Mouse (Mus musculus): Measurements from ENCODE around the gene Ggnbp2. TPM values are rescaled to one million over a fixed set of nuclear protein-coding genes. Genes with fewer than 3 reads are reported as not detected.

The Ggnbp2 gene
- 100 to 1,000 TPM; 169 to 189 TPM for total RNA-seq (2023)

GRCm38 (mm10) chr11:84870337-84871043 is at the start of gene Ggnbp2:
Gene Ggnbp2 (minus strand): TSS chr11:84870817.

GRCm38 (mm10) chr11:84916053-84916702 is 45.6 kb upstream of the Ggnbp2 start, which contains the start of gene Znhit3:
Gene Znhit3 (minus strand): TSS chr11:84916366.

GRCm38 (mm10) chr11:84879772-84880464 is 9.3 kb upstream of the Ggnbp2 start, which contains the start of the genes Myo19 and Pigw:
Gene Myo19 (plus strand): TSS chr11:84880148.
Gene Pigw (minus strand): TSS chr11:84880285.

GRCm38 (mm10) chr11:84828516-84829399 is 41.9 kb downstream of the Ggnbp2 start, which contains the start of gene Dhrs11:
Gene Dhrs11 (minus strand): TSS chr11:84828994.

GRCm38 (mm10) chr11:84818961-84819692 is 51.5 kb downstream of the Ggnbp2 start, which contains the start of gene Mrm1:
Gene Mrm1 (minus strand): TSS chr11:84819515.

Other genes starting within 250 kb of the Ggnbp2 start
- 10 to 100 TPM; 26.3 to 33.4 TPM for gene Mrm1, start 51.3 kb downstream of the Ggnbp2 start, total RNA-seq (2023)
- gene Dhrs11, start 41.8 kb downstream of the Ggnbp2 start, total RNA-seq (2023): 10 to 100 TPM; 13.9 to 15.4 TPM
- gene Myo19, start 9.3 kb upstream of the Ggnbp2 start, total RNA-seq (2023): 10 to 100 TPM; 11.5 to 15.4 TPM
- 10 to 100 TPM in 1 of 2 experiments, 1 to 10 TPM in 1; 8.5 to 13.7 TPM for gene Pigw, start 9.5 kb upstream of the Ggnbp2 start, total RNA-seq (2023)
- 10 to 100 TPM; 34.3 to 37.8 TPM for gene Znhit3, start 45.5 kb upstream of the Ggnbp2 start, total RNA-seq (2023)
- not detected for gene Car4, start 87.0 kb upstream of the Ggnbp2 start, total RNA-seq (2023)